Mouse (Mus musculus) CH12.LX (cell line): ENCODE measurements around the gene Cfl2.

Source experiments
- BHLHE40 ChIP-seq: IDR thresholded peaks from 2 replicates; pipeline ENCODE4 v1.6.1; 2011; ENCODE audit warnings: mild to moderate bottlenecking, low read depth, low read length, improper control_type of control experiment
- CTCF ChIP-seq, 2 experiments: IDR thresholded peaks in 1 of 2; conservative IDR thresholded peaks in 1 of 2; 2 replicates each; pipeline ENCODE4 v1.5.1; 2011 to 2012; ENCODE audit warnings: low read depth in 2 of 2, low read length in 2 of 2, improper control_type of control experiment in 1 of 2, inconsistent platforms in 1 of 2, mild to moderate bottlenecking in 1 of 2, moderate library complexity in 1 of 2
- E2F4 ChIP-seq: IDR thresholded peaks from 2 replicates; pipeline ENCODE4 v1.6.1; 2011; ENCODE audit warnings: low read depth, low read length, improper control_type of control experiment; ENCODE audit not compliant: insufficient replicate concordance
- EP300 ChIP-seq: IDR thresholded peaks from 2 replicates; pipeline ENCODE4 v1.6.1; 2011; ENCODE audit warnings: low read length, improper control_type of control experiment
- JUND ChIP-seq: conservative IDR thresholded peaks from 2 replicates; pipeline ENCODE4 v1.6.1; 2011; ENCODE audit warnings: low read depth, low read length, improper control_type of control experiment
- MAX ChIP-seq: IDR thresholded peaks from 2 replicates; pipeline ENCODE4 v1.6.1; 2011; ENCODE audit warnings: low read length, improper control_type of control experiment
- NRF1 ChIP-seq: IDR thresholded peaks from 2 replicates; pipeline ENCODE4 v1.6.1; 2014; ENCODE audit warnings: low read depth, mild to moderate bottlenecking, inconsistent platforms, low read length, improper control_type of control experiment, moderate library complexity
- POLR2A ChIP-seq: IDR thresholded peaks from 2 replicates; pipeline ENCODE4 v1.6.1; 2011; ENCODE audit warnings: low read depth, mild to moderate bottlenecking, improper control_type of control experiment, low read length
- TCF12 ChIP-seq: IDR thresholded peaks from 2 replicates; pipeline ENCODE4 v1.6.1; 2014; ENCODE audit warnings: low read depth, mild to moderate bottlenecking, inconsistent platforms, low read length, improper control_type of control experiment
- USF1 ChIP-seq: IDR thresholded peaks from 2 replicates; pipeline ENCODE4 v1.6.1; 2014; ENCODE audit warnings: low read depth, mild to moderate bottlenecking, inconsistent platforms, low read length, improper control_type of control experiment
- ZKSCAN1 ChIP-seq: IDR thresholded peaks from 2 replicates; pipeline ENCODE4 v1.6.1; 2012; ENCODE audit warnings: low read depth, inconsistent platforms, low read length, improper control_type of control experiment, borderline replicate concordance

GRCm38 (mm10) chr12:54841576-54841975 is 21.1 kb downstream of the Cfl2 start:
- no peak for TF ChIP-seq USF1
- no peak for TF ChIP-seq ZKSCAN1
- no peak for TF ChIP-seq POLR2A
- no peak for TF ChIP-seq CTCF (conservative IDR thresholded peaks at IDR 0.05 in 1 of 2, IDR thresholded peaks at IDR 0.05 in 1 of 2; ENCODE audit: low read depth in 2 of 2, low read length in 2 of 2)
- no peak for TF ChIP-seq MAX
- TF ChIP-seq NRF1, result no peak
- no peak for TF ChIP-seq E2F4
- no peak for TF ChIP-seq JUND
- TF ChIP-seq EP300, result no peak
- no peak for TF ChIP-seq BHLHE40
- TF ChIP-seq TCF12, result no peak
